Mouse (Mus musculus): ENCODE data around the gene Galnt16. TPM values are rescaled to one million over a fixed set of nuclear protein-coding genes. Genes with fewer than 3 reads are reported as not detected.
A peak's percentile ranks its signal among the peaks of the same experiment; 100 is the strongest.

Galnt16 gene
- polyA plus RNA-seq, 1 experiment from 2014 or later: 5.9 TPM

- Histone ChIP-seq H3K27ac (ENCODE audit: low read depth) (no peak overlapping the region), H3K4me3 (ENCODE audit: low read depth, low read length) (no peak overlapping the region), H3K9ac (ENCODE audit: low read length) (no peak overlapping the region), H3K36me3 (ENCODE audit: control insufficient read depth, insufficient read depth, low read length) (no peaks in the 10 kb centered on the region), H3K4me1 (replicated peaks; ENCODE audit: control insufficient read depth, insufficient read depth, low read length) (no peaks in the 10 kb centered on the region), H3K4me2 (ENCODE audit: low read length) (no peak overlapping the region), H3K27me3 (replicated peaks; ENCODE audit: control insufficient read depth, insufficient read depth, low read length) (no peaks in the 10 kb centered on the region), H3K9me3 (ENCODE audit: control insufficient read depth, low read length) (no peaks in the 10 kb centered on the region)
- 25% methylated on average over 4 of the region's 4 CpGs for WGBS
- no peak for DNase-seq (ENCODE audit: low spot score)
- no peak for ATAC-seq (replicated peaks; ENCODE audit: low FRiP score, low TSS enrichment, low read depth)
These were observed 27.2 kb downstream of the Galnt16 start for GRCm38 (mm10) chr12:80545310-80545709.

GRCm38 (mm10) chr12:80549646-80550045, 31.6 kb downstream of the Galnt16 start:
- 78% methylated on average over 11 of the region's 11 CpGs for WGBS
- no peaks in the 10 kb centered on the region for H3K9me3 ChIP-seq (ENCODE audit: control insufficient read depth, low read length)
- H3K36me3 ChIP-seq (ENCODE audit: control insufficient read depth, insufficient read depth, low read length): no peaks in the 10 kb centered on the region
- H3K27ac ChIP-seq (ENCODE audit: low read depth): no peak overlapping the region
- ATAC-seq (replicated peaks; ENCODE audit: low FRiP score, low TSS enrichment, low read depth) (no peak), DNase-seq (ENCODE audit: low spot score) (no peak)
- no peak overlapping the region for H3K4me2 ChIP-seq (ENCODE audit: low read length)
- no peaks in the 10 kb centered on the region for H3K27me3 ChIP-seq (replicated peaks; ENCODE audit: control insufficient read depth, insufficient read depth, low read length)
- H3K9ac ChIP-seq (ENCODE audit: low read length): no peak overlapping the region
- H3K4me1 ChIP-seq (replicated peaks; ENCODE audit: control insufficient read depth, insufficient read depth, low read length): no peaks in the 10 kb centered on the region
- H3K4me3 ChIP-seq (ENCODE audit: low read depth, low read length): no peak overlapping the region

GRCm38 (mm10) chr12:80553157-80553556, 35.1 kb downstream of the Galnt16 start:
- H3K27me3 ChIP-seq (replicated peaks; ENCODE audit: control insufficient read depth, insufficient read depth, low read length): no peaks in the 10 kb centered on the region
- WGBS: 18% methylated on average over 2 of the region's 3 CpGs
- no peak overlapping the region for H3K9ac ChIP-seq (ENCODE audit: low read length)
- no peaks in the 10 kb centered on the region for H3K36me3 ChIP-seq (ENCODE audit: control insufficient read depth, insufficient read depth, low read length)
- no peaks in the 10 kb centered on the region for H3K4me1 ChIP-seq (replicated peaks; ENCODE audit: control insufficient read depth, insufficient read depth, low read length)
- ATAC-seq (replicated peaks; ENCODE audit: low FRiP score, low TSS enrichment, low read depth) (no peak), DNase-seq (ENCODE audit: low spot score) (no peak)
- H3K4me2 ChIP-seq (ENCODE audit: low read length): no peak overlapping the region
- no peak overlapping the region for H3K27ac ChIP-seq (ENCODE audit: low read depth)
- no peak overlapping the region for H3K4me3 ChIP-seq (ENCODE audit: low read depth, low read length)
- H3K9me3 ChIP-seq (ENCODE audit: control insufficient read depth, low read length): no peaks in the 10 kb centered on the region

- Histone ChIP-seq H3K4me2 (ENCODE audit: low read length) (no peak overlapping the region), H3K27me3 (replicated peaks; ENCODE audit: control insufficient read depth, insufficient read depth, low read length) (no peaks in the 10 kb centered on the region), H3K9me3 (ENCODE audit: control insufficient read depth, low read length) (no peaks in the 10 kb centered on the region), H3K27ac (ENCODE audit: low read depth) (no peak overlapping the region), H3K9ac (ENCODE audit: low read length) (no peak overlapping the region), H3K4me3 (ENCODE audit: low read depth, low read length) (no peak overlapping the region), H3K4me1 (replicated peaks; ENCODE audit: control insufficient read depth, insufficient read depth, low read length) (no peaks in the 10 kb centered on the region), H3K36me3 (ENCODE audit: control insufficient read depth, insufficient read depth, low read length) (no peaks in the 10 kb centered on the region)
- WGBS: 74% methylated on average over 6 of the region's 6 CpGs
- DNase-seq (ENCODE audit: low spot score) (no peak), ATAC-seq (replicated peaks; ENCODE audit: low FRiP score, low TSS enrichment, low read depth) (no peak)
These were observed 36.2 kb downstream of the Galnt16 start for GRCm38 (mm10) chr12:80554312-80554711.

GRCm38 (mm10) chr12:80561904-80562303, 43.8 kb downstream of the Galnt16 start:
- H3K36me3 ChIP-seq (ENCODE audit: control insufficient read depth, insufficient read depth, low read length): no peaks in the 10 kb centered on the region
- H3K27me3 ChIP-seq (replicated peaks; ENCODE audit: control insufficient read depth, insufficient read depth, low read length): no peaks in the 10 kb centered on the region
- no peak overlapping the region for H3K9ac ChIP-seq (ENCODE audit: low read length)
- H3K4me1 ChIP-seq (replicated peaks; ENCODE audit: control insufficient read depth, insufficient read depth, low read length): peaks cover 5% of the 10 kb centered on the region; the same call in 1 of the 2 replicates
- no peaks in the 10 kb centered on the region for H3K9me3 ChIP-seq (ENCODE audit: control insufficient read depth, low read length)
- ATAC-seq (replicated peaks; ENCODE audit: low FRiP score, low TSS enrichment, low read depth) (no peak), DNase-seq (ENCODE audit: low spot score) (no peak)
- no peak overlapping the region for H3K4me3 ChIP-seq (ENCODE audit: low read depth, low read length)
- H3K27ac ChIP-seq (ENCODE audit: low read depth): no peak overlapping the region
- H3K4me2 ChIP-seq (ENCODE audit: low read length): no peak overlapping the region
- 3% methylated on average over 2 of the region's 2 CpGs for WGBS

- no peak for DNase-seq (ENCODE audit: low spot score)
- Histone ChIP-seq H3K36me3 (ENCODE audit: control insufficient read depth, insufficient read depth, low read length) (no peaks in the 10 kb centered on the region), H3K4me3 (ENCODE audit: low read depth, low read length) (no peak overlapping the region), H3K9me3 (ENCODE audit: control insufficient read depth, low read length) (no peaks in the 10 kb centered on the region), H3K4me1 (replicated peaks; ENCODE audit: control insufficient read depth, insufficient read depth, low read length) (peaks cover 14% of the 10 kb centered on the region), H3K27me3 (replicated peaks; ENCODE audit: control insufficient read depth, insufficient read depth, low read length) (no peaks in the 10 kb centered on the region), H3K9ac (ENCODE audit: low read length) (no peak overlapping the region), H3K4me2 (ENCODE audit: low read length) (no peak overlapping the region), H3K27ac (ENCODE audit: low read depth) (no peak overlapping the region)
- WGBS: 50% methylated on average over 5 of the region's 5 CpGs
- no peak for ATAC-seq (replicated peaks; ENCODE audit: low FRiP score, low TSS enrichment, low read depth)
These were observed 44.7 kb downstream of the Galnt16 start for GRCm38 (mm10) chr12:80562793-80563192.

- DNase-seq (ENCODE audit: low spot score): no peak
- Histone ChIP-seq H3K36me3 (ENCODE audit: control insufficient read depth, insufficient read depth, low read length) (no peaks in the 10 kb centered on the region), H3K4me1 (replicated peaks; ENCODE audit: control insufficient read depth, insufficient read depth, low read length) (peaks cover 14% of the 10 kb centered on the region), H3K4me2 (ENCODE audit: low read length) (no peak overlapping the region), H3K9me3 (ENCODE audit: control insufficient read depth, low read length) (no peaks in the 10 kb centered on the region), H3K27ac (ENCODE audit: low read depth) (no peak overlapping the region), H3K9ac (ENCODE audit: low read length) (no peak overlapping the region), H3K27me3 (replicated peaks; ENCODE audit: control insufficient read depth, insufficient read depth, low read length) (no peaks in the 10 kb centered on the region), H3K4me3 (ENCODE audit: low read depth, low read length) (no peak overlapping the region)
- 79% methylated on average over 6 of the region's 6 CpGs for WGBS
- ATAC-seq (replicated peaks; ENCODE audit: low FRiP score, low TSS enrichment, low read depth): no peak
These were observed 46.9 kb downstream of the Galnt16 start for GRCm38 (mm10) chr12:80564990-80565389.

GRCm38 (mm10) chr12:80565793-80566192, 47.7 kb downstream of the Galnt16 start:
- Histone ChIP-seq H3K9me3 (ENCODE audit: control insufficient read depth, low read length) (no peaks in the 10 kb centered on the region), H3K4me1 (replicated peaks; ENCODE audit: control insufficient read depth, insufficient read depth, low read length) (peaks cover 14% of the 10 kb centered on the region), H3K27me3 (replicated peaks; ENCODE audit: control insufficient read depth, insufficient read depth, low read length) (no peaks in the 10 kb centered on the region), H3K36me3 (ENCODE audit: control insufficient read depth, insufficient read depth, low read length) (no peaks in the 10 kb centered on the region), H3K9ac (ENCODE audit: low read length) (no peak overlapping the region), H3K4me3 (ENCODE audit: low read depth, low read length) (no peak overlapping the region), H3K4me2 (ENCODE audit: low read length) (no peak overlapping the region), H3K27ac (ENCODE audit: low read depth) (no peak overlapping the region)
- DNase-seq (ENCODE audit: low spot score) (no peak), ATAC-seq (replicated peaks; ENCODE audit: low FRiP score, low TSS enrichment, low read depth) (no peak)
- 60% methylated on average over 2 of the region's 2 CpGs for WGBS

- Histone ChIP-seq H3K27ac (ENCODE audit: low read depth) (peak overlapping the region; percentile 27; the same call in 1 of the 2 replicates), H3K9ac (ENCODE audit: low read length) (no peak overlapping the region), H3K4me3 (ENCODE audit: low read depth, low read length) (no peak overlapping the region), H3K36me3 (ENCODE audit: control insufficient read depth, insufficient read depth, low read length) (no peaks in the 10 kb centered on the region), H3K9me3 (ENCODE audit: control insufficient read depth, low read length) (no peaks in the 10 kb centered on the region), H3K4me1 (replicated peaks; ENCODE audit: control insufficient read depth, insufficient read depth, low read length) (peaks cover 14% of the 10 kb centered on the region), H3K27me3 (replicated peaks; ENCODE audit: control insufficient read depth, insufficient read depth, low read length) (no peaks in the 10 kb centered on the region), H3K4me2 (ENCODE audit: low read length) (no peak overlapping the region)
- DNase-seq (ENCODE audit: low spot score) (no peak), ATAC-seq (replicated peaks; ENCODE audit: low FRiP score, low TSS enrichment, low read depth) (no peak)
- WGBS: 33% methylated on average over 4 of the region's 4 CpGs
These were observed 48.4 kb downstream of the Galnt16 start for GRCm38 (mm10) chr12:80566502-80566901.
